ENCODE assay signal across 8 mouse cellular contexts in genomic region chr10:5806416-5806815, GRCm38 (mm10). TPM values are rescaled to one million over a fixed set of nuclear protein-coding genes. Genes with fewer than 3 reads are reported as not detected.
A peak's percentile ranks its signal among the peaks of the same experiment; 100 is the strongest.
DNase-seq lines count a peak whose midpoint lies in the region; ATAC-seq and TF ChIP-seq lines count a peak whose summit lies in the region.

No protein-coding gene starts in this region.

- H3K79me2 ChIP-seq in MEL (ENCODE audit: control insufficient read depth, insufficient read depth, low read length, poor library complexity) = peaks cover 38% of the 10 kb centered on the region

- no peak for TF ChIP-seq POLR2A in kidney, adult 2 months (IDR thresholded peaks at IDR 0.05; ENCODE audit: low read depth, low read length)
- TF ChIP-seq POLR2A in MEL (IDR thresholded peaks at IDR 0.05; ENCODE audit: control insufficient read depth in 1 of 2, insufficient read depth in 1 of 2, low read depth in 1 of 2, low read length in 2 of 2, poor library complexity in 1 of 2) = no peak

- ATAC-seq in limb, embryonic 12.5 days (ENCODE audit: insufficient number of reproducible peaks, insufficient read depth, low FRiP score, low TSS enrichment, low read depth) = no peak
- ATAC-seq in neural tube, embryonic 13.5 days (ENCODE audit: low read depth) = 0 out of 2 replicates have a peak, but pooled peaks have one; percentile 2

- no peak for TF ChIP-seq RAD21 in MEL (IDR thresholded peaks at IDR 0.05; ENCODE audit: low read depth, low read length)

- peak overlapping the region; percentile 54 for H3K4me2 ChIP-seq in limb, embryonic 12.5 days
- H3K4me2 ChIP-seq in neural tube, embryonic 13.5 days = peak overlapping the region; percentile 60

- DNase-seq in kidney, adult 2 months = no peak
- no peak for DNase-seq in kidney, postnatal 36 days
- DNase-seq in MEL (ENCODE audit: low read depth, low spot score) = peak; percentile 78
- peak; percentile 10 to 38 for DNase-seq in heart, adult 18-20 months
- no peak for DNase-seq in right cerebral cortex, postnatal 36 days (ENCODE audit: low spot score in 2 of 2)
- DNase-seq in embryo, embryonic 10.5 days (ENCODE audit: low spot score) = no peak

- no peaks in the 10 kb centered on the region for H3K9me3 ChIP-seq in MEL (replicated peaks; ENCODE audit: insufficient read depth, low read length)
- H3K9me3 ChIP-seq in limb, embryonic 12.5 days = no peaks in the 10 kb centered on the region
- H3K9me3 ChIP-seq in neural tube, embryonic 13.5 days = no peaks in the 10 kb centered on the region

- H3K9ac ChIP-seq in MEL (ENCODE audit: control insufficient read depth, low read depth, low read length, poor library complexity, severe bottlenecking) = peak overlapping the region; percentile 95
- peak overlapping the region; percentile 66 for H3K9ac ChIP-seq in limb, embryonic 12.5 days (replicated peaks)
- H3K9ac ChIP-seq in neural tube, embryonic 13.5 days = peak overlapping the region; percentile 63

- 12% methylated on average over 8 of the region's 8 CpGs for WGBS in kidney, adult 2 months
- WGBS in limb, embryonic 12.5 days = 19% methylated on average over 8 of the region's 8 CpGs
- 23% methylated on average over 8 of the region's 8 CpGs for WGBS in neural tube, embryonic 13.5 days

- H3K27me3 ChIP-seq in kidney, adult 2 months (replicated peaks; ENCODE audit: control insufficient read depth, insufficient read depth, low read length) = no peaks in the 10 kb centered on the region
- H3K27me3 ChIP-seq in MEL (ENCODE audit: control insufficient read depth in 1 of 2, insufficient read depth in 2 of 2, low read length in 2 of 2) = no peaks in the 10 kb centered on the region
- no peaks in the 10 kb centered on the region for H3K27me3 ChIP-seq in limb, embryonic 12.5 days
- no peaks in the 10 kb centered on the region for H3K27me3 ChIP-seq in neural tube, embryonic 13.5 days

- no peak for TF ChIP-seq CTCF in kidney, adult 2 months (conservative IDR thresholded peaks at IDR 0.05; ENCODE audit: insufficient read depth, insufficient read length, low read depth, low read length)
- TF ChIP-seq CTCF in MEL (IDR thresholded peaks at IDR 0.05 in 2 of 3, conservative IDR thresholded peaks at IDR 0.05 in 1 of 3; ENCODE audit: control insufficient read depth in 1 of 3, insufficient read depth in 1 of 3, low read depth in 2 of 3, low read length in 3 of 3, poor library complexity in 1 of 3, severe bottlenecking in 1 of 3) = no peak

- H3K4me1 ChIP-seq in kidney, adult 2 months (ENCODE audit: control insufficient read depth, insufficient read depth, low read length) = no peaks in the 10 kb centered on the region
- peaks cover 0 to 17% of the 10 kb centered on the region in 2 experiments; a peak in 2 of 4 replicates for H3K4me1 ChIP-seq in MEL (ENCODE audit: control insufficient read depth in 1 of 2, insufficient read depth in 2 of 2, low read length in 2 of 2)
- H3K4me1 ChIP-seq in limb, embryonic 12.5 days (replicated peaks) = peaks cover 21% of the 10 kb centered on the region
- H3K4me1 ChIP-seq in neural tube, embryonic 13.5 days (replicated peaks) = peaks cover 38% of the 10 kb centered on the region

- H3K4me3 ChIP-seq in kidney, adult 2 months (ENCODE audit: insufficient read depth, low read depth, low read length) = peak overlapping the region; percentile 25
- H3K4me3 ChIP-seq in MEL (ENCODE audit: control insufficient read depth in 1 of 2, insufficient read depth in 1 of 2, low read depth in 2 of 2, low read length in 2 of 2) = peak overlapping the region; percentile 55 to 60
- peak overlapping the region; percentile 80 for H3K4me3 ChIP-seq in limb, embryonic 12.5 days (replicated peaks)
- peak overlapping the region; percentile 69 for H3K4me3 ChIP-seq in neural tube, embryonic 13.5 days

- no peaks in the 10 kb centered on the region for H3K36me3 ChIP-seq in kidney, adult 2 months (ENCODE audit: control insufficient read depth, insufficient read depth, low read length)
- peaks cover 5 to 30% of the 10 kb centered on the region in 2 experiments for H3K36me3 ChIP-seq in MEL (ENCODE audit: control insufficient read depth in 1 of 2, insufficient read depth in 2 of 2, low read length in 2 of 2)
- peaks cover 17% of the 10 kb centered on the region for H3K36me3 ChIP-seq in limb, embryonic 12.5 days
- H3K36me3 ChIP-seq in neural tube, embryonic 13.5 days = peaks cover 9% of the 10 kb centered on the region

- no peak for TF ChIP-seq EP300 in MEL (IDR thresholded peaks at IDR 0.05; ENCODE audit: low read depth in 1 of 2, low read length in 2 of 2)

- peak overlapping the region; percentile 66 for H3K27ac ChIP-seq in kidney, adult 2 months (ENCODE audit: insufficient read depth, low read depth, low read length)
- H3K27ac ChIP-seq in MEL (ENCODE audit: control insufficient read depth, low read depth, low read length) = peak overlapping the region; percentile 86
- peak overlapping the region; percentile 93 for H3K27ac ChIP-seq in limb, embryonic 12.5 days
- H3K27ac ChIP-seq in neural tube, embryonic 13.5 days (replicated peaks) = peak overlapping the region; percentile 89

TF ChIP-seq in MEL, 35 proteins besides CTCF, POLR2A, EP300 and RAD21:
- TF ChIP-seq MXI1 (IDR thresholded peaks at IDR 0.05; ENCODE audit: low read depth, low read length) = 0 out of 2 replicates have a peak, but pooled peaks have one; percentile 0
- TF ChIP-seq E2F4 (IDR thresholded peaks at IDR 0.05; ENCODE audit: borderline replicate concordance, low read depth, low read length) = no peak
- peak; percentile 36; the same call in 1 of the 2 replicates for TF ChIP-seq ZMIZ1 (IDR thresholded peaks at IDR 0.05; ENCODE audit: low read depth, low read length)
- peak; percentile 21; the same call in 1 of the 2 replicates for TF ChIP-seq NELFE (IDR thresholded peaks at IDR 0.05; ENCODE audit: low read depth, low read length)
- TF ChIP-seq GATA1 (IDR thresholded peaks at IDR 0.05; ENCODE audit: low read depth, low read length) = no peak
- no peak for TF ChIP-seq POLR2AphosphoS5 (IDR thresholded peaks at IDR 0.05; ENCODE audit: borderline replicate concordance, low read depth, low read length)
- TF ChIP-seq HCFC1 (IDR thresholded peaks at IDR 0.05; ENCODE audit: low read depth, low read length) = no peak
- TF ChIP-seq SMC3 (IDR thresholded peaks at IDR 0.05; ENCODE audit: low read depth, low read length) = no peak
- TF ChIP-seq MYC (IDR thresholded peaks at IDR 0.05; ENCODE audit: low read depth, low read length) = 0 out of 2 replicates have a peak, but pooled peaks have one; percentile 30
- peak; percentile 95 for TF ChIP-seq CHD1 (IDR thresholded peaks at IDR 0.05; ENCODE audit: low read depth, low read length)

RNA-seq across cellular contexts. Expression of gene Fbxo5, which starts 1.0 kb away (rescaled TPM):
- polyA plus RNA-seq in kidney, adult 2 months (2012; rRNA removed) = 0.64 and 1.1 TPM in 2 replicates
- total RNA-seq in MEL (2012; rRNA removed) = 41.0 and 48.7 TPM in 2 replicates
- polyA plus RNA-seq in MEL (2012; ENCODE audit: insufficient read depth in 1 of 2, insufficient read length in 2 of 2, low read depth in 1 of 2, low replicate concordance in 2 of 2, missing spikeins in 1 of 2) = 1,000 to 10,000 TPM in 1 of 2 experiments, 10 to 100 TPM in 1; 36.1 to 1,320 TPM
- under 1 TPM; 0.67 to 0.79 TPM for total RNA-seq in heart, adult 18-20 months (2021)
- 93.6 and 99.5 TPM in 2 replicates for polyA plus RNA-seq in limb, embryonic 12.5 days (2016; fragmentation: Nextera tagmentation; extraction: Ambion mirVana)
- polyA plus RNA-seq in neural tube, embryonic 13.5 days (2015; fragmentation: Nextera tagmentation; extraction: Ambion mirVana) = 12.5 and 16.2 TPM in 2 replicates

RNA-seq across cellular contexts. Expression of gene Mtrf1l, which starts 17.3 kb away (rescaled TPM):
- 1.7 and 2.4 TPM in 2 replicates for polyA plus RNA-seq in kidney, adult 2 months (2012; rRNA removed)
- 4.0 and 4.6 TPM in 2 replicates for total RNA-seq in MEL (2012; rRNA removed)
- polyA plus RNA-seq in MEL (2012; ENCODE audit: insufficient read depth in 1 of 2, insufficient read length in 2 of 2, low read depth in 1 of 2, low replicate concordance in 2 of 2, missing spikeins in 1 of 2) = 1 to 10 TPM in 1 of 2 experiments, not detected in 1; 5.6 TPM
- total RNA-seq in heart, adult 18-20 months (2021) = 1 to 10 TPM; 9.2 to 9.7 TPM
- 15.8 and 18.7 TPM in 2 replicates for polyA plus RNA-seq in limb, embryonic 12.5 days (2016; fragmentation: Nextera tagmentation; extraction: Ambion mirVana)
- polyA plus RNA-seq in neural tube, embryonic 13.5 days (2015; fragmentation: Nextera tagmentation; extraction: Ambion mirVana) = 11.9 and 15.3 TPM in 2 replicates

Comparison
In these comparisons a context has a peak if more than half of its experiments do, and no peak if none do; other contexts are left out.
1. DNase-seq: peak in MEL (single experiment) and heart, adult 18-20 months (2 of 2); none in kidney, adult 2 months (single experiment), kidney, postnatal 36 days (0 of 2), right cerebral cortex, postnatal 36 days (0 of 2) and embryo, embryonic 10.5 days (single experiment).
2. H3K4me3 ChIP-seq: peak in every context shown above with its lines; median percentile 80 in limb, embryonic 12.5 days; 69 in neural tube, embryonic 13.5 days; 58 in MEL; 25 in kidney, adult 2 months.
3. Peak in every context shown above with its lines, with median percentiles within 50 percentile points of each other: H3K27ac ChIP-seq and H3K9ac ChIP-seq.